Mouse (Mus musculus): ENCODE data around the gene Tfap2b. TPM values are rescaled to one million over a fixed set of nuclear protein-coding genes. Genes with fewer than 3 reads are reported as not detected.

Tfap2b gene
- polyA plus RNA-seq, 1 experiment from 2014 or later = 239 TPM

DNA sequence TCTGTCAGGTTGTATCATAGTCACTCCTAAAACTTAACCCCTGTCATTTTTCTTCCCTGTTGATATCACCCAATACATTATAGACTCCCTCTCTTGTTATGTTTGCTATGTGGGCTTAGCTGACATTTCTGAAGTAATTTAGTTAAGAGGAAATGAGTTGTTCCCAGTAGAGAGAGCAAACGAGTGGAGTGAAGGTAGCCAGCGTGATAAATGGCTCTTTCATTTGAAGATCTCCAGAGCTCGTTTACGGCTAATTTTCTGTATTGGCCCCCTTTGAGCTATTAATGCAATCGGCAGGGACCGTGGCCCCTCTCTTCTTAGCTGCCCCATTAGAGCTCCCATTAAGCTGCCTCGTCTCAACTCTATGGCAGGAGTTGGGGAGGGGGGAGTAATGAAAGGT is 12.9 kb downstream of the Tfap2b start:
- H3K4me3 ChIP-seq (replicated peaks; ENCODE audit: low read depth, low read length) = peak overlapping the region; percentile 14; the same call in 1 of the 2 replicates
- no peaks in the 10 kb centered on the region for H3K36me3 ChIP-seq (ENCODE audit: control insufficient read depth, insufficient read depth, low read length)
- DNase-seq = peak; percentile 23
- WGBS = 2% methylated on average over 7 of the region's 7 CpGs
- H3K9ac ChIP-seq (replicated peaks; ENCODE audit: low read length) = no peak overlapping the region; the same call in 1 of the 2 replicates
- no peaks in the 10 kb centered on the region for H3K9me3 ChIP-seq (ENCODE audit: control insufficient read depth, low read length)
- peaks cover 94% of the 10 kb centered on the region for H3K27me3 ChIP-seq (ENCODE audit: control insufficient read depth, insufficient read depth, low read length)
- 0 out of 2 replicates have a peak overlapping the region, but pooled peaks have one; percentile 14 for H3K27ac ChIP-seq (replicated peaks; ENCODE audit: low read depth, low read length)
- peak overlapping the region; percentile 38 for H3K4me2 ChIP-seq (ENCODE audit: low read length)
- ATAC-seq (ENCODE audit: low FRiP score, low TSS enrichment) = no peak
- no peaks in the 10 kb centered on the region for H3K4me1 ChIP-seq (ENCODE audit: control insufficient read depth, insufficient read depth, low read length)

DNA sequence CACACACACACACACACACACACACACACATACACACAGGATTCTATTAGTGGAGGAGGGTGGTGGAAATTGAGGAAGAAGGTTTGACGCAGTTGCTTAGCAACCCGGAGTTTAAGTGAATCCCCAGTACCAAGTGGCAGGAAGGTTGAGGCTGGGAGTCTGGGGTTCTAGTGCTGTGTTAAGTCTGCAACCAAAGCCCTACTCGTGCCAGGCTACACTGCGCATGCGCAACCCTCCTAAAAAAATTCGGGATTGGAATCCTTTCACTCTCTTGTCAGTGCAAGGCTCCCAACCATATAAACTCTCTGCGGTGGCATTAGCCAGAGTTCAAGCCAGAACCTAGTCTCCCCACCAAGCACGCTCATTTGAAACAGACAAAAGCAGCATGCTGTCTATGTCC is 18.0 kb downstream of the Tfap2b start:
- Histone ChIP-seq H3K27me3 (ENCODE audit: control insufficient read depth, insufficient read depth, low read length) (peaks cover 94% of the 10 kb centered on the region), H3K4me1 (ENCODE audit: control insufficient read depth, insufficient read depth, low read length) (no peaks in the 10 kb centered on the region), H3K4me3 (replicated peaks; ENCODE audit: low read depth, low read length) (no peak overlapping the region), H3K9me3 (ENCODE audit: control insufficient read depth, low read length) (no peaks in the 10 kb centered on the region), H3K36me3 (ENCODE audit: control insufficient read depth, insufficient read depth, low read length) (no peaks in the 10 kb centered on the region), H3K4me2 (ENCODE audit: low read length) (no peak overlapping the region), H3K27ac (replicated peaks; ENCODE audit: low read depth, low read length) (no peak overlapping the region), H3K9ac (replicated peaks; ENCODE audit: low read length) (no peak overlapping the region)
- peak; percentile 37; the same call in 1 of the 2 replicates for ATAC-seq (ENCODE audit: low FRiP score, low TSS enrichment)
- peak; percentile 60 for DNase-seq
- 1% methylated on average over 8 of the region's 8 CpGs for WGBS

DNA sequence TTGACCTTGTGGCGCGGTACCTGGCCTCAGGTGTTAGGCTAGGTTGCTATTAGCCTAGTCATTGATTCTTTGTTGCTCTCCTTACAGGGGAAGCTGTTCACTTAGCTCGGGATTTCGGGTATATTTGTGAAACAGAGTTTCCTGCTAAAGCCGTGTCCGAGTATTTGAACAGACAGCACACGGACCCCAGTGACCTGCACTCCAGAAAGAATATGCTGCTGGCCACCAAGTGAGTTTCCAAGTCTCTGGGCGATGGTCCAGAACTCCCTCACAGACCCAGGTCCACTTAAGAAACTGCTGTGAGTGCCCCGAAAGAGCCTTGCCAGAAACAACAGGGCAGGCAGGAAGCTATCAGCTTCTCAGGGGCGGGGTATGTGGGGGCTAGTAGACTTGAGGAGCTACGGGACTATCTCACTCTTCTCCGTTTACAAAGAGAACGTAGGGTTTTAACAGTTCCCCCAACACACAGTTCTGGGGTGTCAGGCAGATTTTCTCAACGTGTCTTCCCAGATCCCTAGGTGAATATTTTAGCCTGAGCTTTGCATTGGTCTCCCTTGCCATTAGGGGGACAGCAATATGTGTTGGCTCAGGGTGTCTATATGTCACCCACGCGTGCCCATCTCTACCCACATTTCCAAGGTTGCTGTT is 22.3 kb downstream of the Tfap2b start:
- Histone ChIP-seq H3K9me3 (ENCODE audit: control insufficient read depth, low read length) (no peaks in the 10 kb centered on the region), H3K36me3 (ENCODE audit: control insufficient read depth, insufficient read depth, low read length) (no peaks in the 10 kb centered on the region), H3K27me3 (ENCODE audit: control insufficient read depth, insufficient read depth, low read length) (peaks cover 86% of the 10 kb centered on the region), H3K4me3 (replicated peaks; ENCODE audit: low read depth, low read length) (no peak overlapping the region), H3K4me2 (ENCODE audit: low read length) (peak overlapping the region; percentile 10; the same call in 1 of the 2 replicates), H3K4me1 (ENCODE audit: control insufficient read depth, insufficient read depth, low read length) (no peaks in the 10 kb centered on the region), H3K27ac (replicated peaks; ENCODE audit: low read depth, low read length) (peak overlapping the region; percentile 52), H3K9ac (replicated peaks; ENCODE audit: low read length) (no peak overlapping the region)
- DNase-seq = peak; percentile 25
- WGBS = 2% methylated on average over 16 of the region's 16 CpGs
- no peak for ATAC-seq (ENCODE audit: low FRiP score, low TSS enrichment)

DNA sequence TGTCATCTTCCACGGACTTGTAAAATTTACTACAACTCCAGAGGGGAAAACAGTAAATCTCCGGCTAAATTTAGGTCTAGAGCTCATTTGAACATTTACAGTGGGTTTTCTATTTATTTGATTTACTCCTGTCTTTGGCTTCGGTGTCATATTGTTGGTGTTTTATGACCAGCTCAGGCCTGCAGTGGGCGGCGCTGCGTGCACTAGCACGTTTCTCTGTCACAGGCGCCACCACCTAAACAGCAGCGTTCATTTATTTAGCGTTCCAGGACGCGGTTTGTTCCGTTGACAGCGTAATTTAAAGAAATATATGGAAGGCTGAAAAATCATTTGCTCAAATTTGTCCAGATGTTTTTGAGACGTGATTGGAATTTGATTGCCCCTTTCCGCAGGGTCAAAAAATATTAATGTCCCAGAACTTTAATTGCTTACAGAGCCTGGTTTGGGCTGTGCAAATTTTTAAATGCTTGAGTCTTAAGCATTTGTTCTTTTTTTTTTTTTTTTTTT is 22.9 kb downstream of the Tfap2b start:
- peak overlapping the region; percentile 52 for H3K27ac ChIP-seq (replicated peaks; ENCODE audit: low read depth, low read length)
- peaks cover 86% of the 10 kb centered on the region for H3K27me3 ChIP-seq (ENCODE audit: control insufficient read depth, insufficient read depth, low read length)
- peak; percentile 56 for DNase-seq
- H3K4me1 ChIP-seq (ENCODE audit: control insufficient read depth, insufficient read depth, low read length) = no peaks in the 10 kb centered on the region
- no peaks in the 10 kb centered on the region for H3K36me3 ChIP-seq (ENCODE audit: control insufficient read depth, insufficient read depth, low read length)
- no peak overlapping the region for H3K4me3 ChIP-seq (replicated peaks; ENCODE audit: low read depth, low read length)
- no peak overlapping the region; the same call in 1 of the 2 replicates for H3K9ac ChIP-seq (replicated peaks; ENCODE audit: low read length)
- no peak for ATAC-seq (ENCODE audit: low FRiP score, low TSS enrichment)
- H3K9me3 ChIP-seq (ENCODE audit: control insufficient read depth, low read length) = no peaks in the 10 kb centered on the region
- H3K4me2 ChIP-seq (ENCODE audit: low read length) = 0 out of 2 replicates have a peak overlapping the region, but pooled peaks have one; percentile 6
- 3% methylated on average over 16 of the region's 16 CpGs for WGBS

DNA sequence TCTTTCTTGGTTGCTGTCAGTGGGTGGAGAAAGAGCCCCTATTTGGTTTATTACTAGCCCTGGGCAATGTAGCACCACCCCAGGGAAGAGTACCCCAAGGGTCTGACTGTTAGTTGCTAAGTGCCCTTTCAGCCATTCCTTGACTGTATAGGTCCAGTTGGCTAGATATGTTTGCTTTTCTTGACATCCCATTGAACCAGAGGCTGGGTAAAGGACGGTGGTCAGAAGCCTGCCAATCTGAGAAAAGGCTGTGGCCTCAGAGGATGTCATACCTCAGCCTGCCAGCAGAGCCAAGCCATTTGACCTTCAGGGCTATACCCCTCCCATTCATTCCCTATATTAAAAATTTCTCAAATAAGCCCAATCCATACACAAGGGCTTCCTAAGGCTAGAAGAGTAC is 24.0 kb downstream of the Tfap2b start:
- no peak overlapping the region for H3K4me2 ChIP-seq (ENCODE audit: low read length)
- H3K36me3 ChIP-seq (ENCODE audit: control insufficient read depth, insufficient read depth, low read length) = no peaks in the 10 kb centered on the region
- no peaks in the 10 kb centered on the region for H3K4me1 ChIP-seq (ENCODE audit: control insufficient read depth, insufficient read depth, low read length)
- WGBS = 3% methylated on average over 1 of the region's 1 CpGs
- H3K27me3 ChIP-seq (ENCODE audit: control insufficient read depth, insufficient read depth, low read length) = peaks cover 87% of the 10 kb centered on the region
- peak overlapping the region; percentile 53 for H3K27ac ChIP-seq (replicated peaks; ENCODE audit: low read depth, low read length)
- H3K4me3 ChIP-seq (replicated peaks; ENCODE audit: low read depth, low read length) = no peak overlapping the region
- H3K9ac ChIP-seq (replicated peaks; ENCODE audit: low read length) = no peak overlapping the region
- no peak; the same call in 1 of the 2 replicates for ATAC-seq (ENCODE audit: low FRiP score, low TSS enrichment)
- no peaks in the 10 kb centered on the region for H3K9me3 ChIP-seq (ENCODE audit: control insufficient read depth, low read length)
- peak; percentile 38 for DNase-seq

DNA sequence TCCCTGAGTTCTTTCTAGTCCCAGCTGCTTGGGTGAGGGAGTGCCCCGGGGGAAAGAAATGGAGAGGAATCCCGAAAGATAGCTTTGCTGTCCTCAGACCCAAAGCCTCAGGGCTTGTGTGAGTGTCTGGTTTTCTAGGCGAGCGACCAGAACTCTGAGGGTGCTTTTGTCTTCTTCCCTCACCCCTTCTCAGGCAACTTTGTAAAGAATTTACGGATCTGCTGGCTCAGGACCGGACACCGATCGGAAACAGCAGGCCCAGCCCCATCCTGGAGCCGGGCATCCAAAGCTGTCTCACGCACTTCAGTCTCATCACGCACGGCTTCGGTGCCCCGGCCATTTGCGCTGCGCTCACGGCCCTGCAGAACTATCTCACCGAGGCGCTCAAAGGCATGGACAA is 25.1 kb downstream of the Tfap2b start:
- peak; percentile 56 for DNase-seq
- H3K4me3 ChIP-seq (replicated peaks; ENCODE audit: low read depth, low read length) = no peak overlapping the region
- under 1% methylated on average over 19 of the region's 19 CpGs for WGBS

DNA sequence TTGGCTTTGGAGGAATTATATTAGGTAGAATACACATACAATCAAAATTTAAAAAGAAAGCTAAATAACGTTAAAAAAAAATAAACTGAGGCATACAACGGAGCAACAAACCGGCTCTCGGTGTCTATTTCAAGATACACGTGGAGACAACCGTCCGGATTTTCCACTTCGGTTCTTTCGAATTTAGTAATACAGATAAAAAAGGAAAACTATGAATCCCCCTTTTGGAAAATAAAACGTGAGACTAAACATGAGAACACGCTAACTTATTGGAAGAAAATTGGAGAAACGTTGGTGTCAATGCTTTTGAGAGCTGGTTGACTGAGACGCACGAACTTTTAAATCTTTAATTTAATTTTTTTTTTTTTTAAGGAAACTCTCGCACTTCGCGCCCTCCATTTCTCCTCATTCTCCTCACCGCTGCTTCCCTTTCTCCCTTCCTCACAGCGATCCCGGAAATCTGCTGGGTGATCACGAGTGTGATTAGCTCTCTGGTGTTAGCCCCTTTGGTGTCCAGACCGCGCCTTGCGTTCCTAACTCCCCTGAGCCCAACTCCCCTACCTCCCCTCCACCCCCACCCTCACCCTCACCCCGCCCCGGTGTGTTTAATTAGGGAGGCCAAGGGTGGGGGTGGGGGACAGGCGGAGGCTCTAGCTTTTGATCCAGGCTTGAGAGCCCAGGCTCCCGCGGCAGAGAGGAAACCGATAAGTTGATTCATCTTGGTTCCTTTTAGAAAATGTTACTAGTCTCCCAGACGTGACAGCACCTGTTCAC is 25.9 kb downstream of the Tfap2b start:
- Histone ChIP-seq H3K27me3 (ENCODE audit: control insufficient read depth, insufficient read depth, low read length) (peaks cover 85% of the 10 kb centered on the region), H3K36me3 (ENCODE audit: control insufficient read depth, insufficient read depth, low read length) (no peaks in the 10 kb centered on the region), H3K9me3 (ENCODE audit: control insufficient read depth, low read length) (no peaks in the 10 kb centered on the region), H3K4me2 (ENCODE audit: low read length) (peak overlapping the region; percentile 20; the same call in 1 of the 2 replicates), H3K4me1 (ENCODE audit: control insufficient read depth, insufficient read depth, low read length) (no peaks in the 10 kb centered on the region), H3K4me3 (replicated peaks; ENCODE audit: low read depth, low read length) (no peak overlapping the region), H3K9ac (replicated peaks; ENCODE audit: low read length) (no peak overlapping the region), H3K27ac (replicated peaks; ENCODE audit: low read depth, low read length) (peak overlapping the region; percentile 46)
- ATAC-seq (ENCODE audit: low FRiP score, low TSS enrichment) (no peak), DNase-seq (peak; percentile 56)
- under 1% methylated on average over 31 of the region's 31 CpGs for WGBS

More for the DNA sequence above, 25.1 kb downstream of the Tfap2b start:
- Histone ChIP-seq H3K36me3 (ENCODE audit: control insufficient read depth, insufficient read depth, low read length) (no peaks in the 10 kb centered on the region), H3K4me1 (ENCODE audit: control insufficient read depth, insufficient read depth, low read length) (no peaks in the 10 kb centered on the region), H3K9me3 (ENCODE audit: control insufficient read depth, low read length) (no peaks in the 10 kb centered on the region), H3K4me2 (ENCODE audit: low read length) (peak overlapping the region; percentile 28), H3K27me3 (ENCODE audit: control insufficient read depth, insufficient read depth, low read length) (peaks cover 86% of the 10 kb centered on the region), H3K27ac (replicated peaks; ENCODE audit: low read depth, low read length) (peak overlapping the region; percentile 74), H3K9ac (replicated peaks; ENCODE audit: low read length) (no peak overlapping the region)
- 0 out of 2 replicates have a peak, but pooled peaks have one; percentile 5 for ATAC-seq (ENCODE audit: low FRiP score, low TSS enrichment)

DNA sequence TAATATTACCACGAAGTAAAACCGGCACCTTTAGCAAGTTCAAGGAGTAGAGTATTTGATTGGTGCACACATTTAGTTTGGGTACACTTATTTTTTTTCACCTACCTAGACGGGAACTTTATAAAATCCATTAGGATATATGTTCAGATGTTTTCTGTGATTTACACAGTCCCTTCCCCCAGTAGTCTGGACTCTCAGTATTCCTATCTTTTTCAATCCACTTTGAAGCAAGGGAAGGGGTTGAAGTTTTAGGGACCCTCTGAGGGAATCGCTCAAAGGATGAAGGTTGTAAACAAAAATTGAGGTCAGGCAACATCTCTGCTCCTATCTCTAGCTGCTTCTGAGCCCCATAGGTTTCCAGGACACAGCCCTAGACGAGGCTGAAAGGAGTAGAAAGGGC is 27.3 kb downstream of the Tfap2b start:
- Histone ChIP-seq H3K9me3 (ENCODE audit: control insufficient read depth, low read length) (no peaks in the 10 kb centered on the region), H3K27me3 (ENCODE audit: control insufficient read depth, insufficient read depth, low read length) (peaks cover 83% of the 10 kb centered on the region), H3K4me2 (ENCODE audit: low read length) (no peak overlapping the region), H3K4me1 (ENCODE audit: control insufficient read depth, insufficient read depth, low read length) (0 out of 2 replicates have a peak, but pooled peaks cover 3% of the 10 kb centered on the region), H3K27ac (replicated peaks; ENCODE audit: low read depth, low read length) (peak overlapping the region; percentile 50), H3K36me3 (ENCODE audit: control insufficient read depth, insufficient read depth, low read length) (no peaks in the 10 kb centered on the region), H3K9ac (replicated peaks; ENCODE audit: low read length) (no peak overlapping the region), H3K4me3 (replicated peaks; ENCODE audit: low read depth, low read length) (no peak overlapping the region)
- DNase-seq = peak; percentile 20
- no peak for ATAC-seq (ENCODE audit: low FRiP score, low TSS enrichment)
- WGBS = 4% methylated on average over 5 of the region's 5 CpGs

All from midbrain, embryonic 14.5 days (tissue).